ENCODE assay signal across 8 mouse cellular contexts in genomic region chr17:23803366-23804041, GRCm38 (mm10). TPM values are rescaled to one million over a fixed set of nuclear protein-coding genes. Genes with fewer than 3 reads are reported as not detected.
DNase-seq lines count a peak whose midpoint lies in the region; ATAC-seq and TF ChIP-seq lines count a peak whose summit lies in the region.

No protein-coding gene starts in this region.

- H3K4me1 ChIP-seq in embryonic facial prominence, embryonic 11.5 days (ENCODE audit: control insufficient read depth, insufficient read depth, low read length): no peaks in the 10 kb centered on the region
- H3K4me1 ChIP-seq in heart, embryonic 16.5 days (ENCODE audit: control insufficient read depth, insufficient read depth, low read length): peaks cover 24% of the 10 kb centered on the region

- H3K36me3 ChIP-seq in embryonic facial prominence, embryonic 11.5 days (replicated peaks; ENCODE audit: control insufficient read depth, insufficient read depth, low read depth, low read length): no peaks in the 10 kb centered on the region
- peaks cover 4% of the 10 kb centered on the region for H3K36me3 ChIP-seq in heart, embryonic 16.5 days (ENCODE audit: control insufficient read depth, insufficient read depth)
- H3K36me3 ChIP-seq in macrophage (ENCODE audit: inconsistent target): peaks cover 13% of the 10 kb centered on the region

- DNase-seq in MN1 (ENCODE audit: low spot score): peak; percentile 88
- DNase-seq in adrenal gland, postnatal 36 days: peak; percentile 84 to 93
- peak; percentile 93 for DNase-seq in embryonic facial prominence, embryonic 11.5 days (ENCODE audit: low spot score)
- peak; percentile 71 to 80 for DNase-seq in left cerebral cortex, adult 2 months (ENCODE audit: extremely low spot score in 1 of 2, low spot score in 2 of 2)
- peak; percentile 90 for DNase-seq in right cerebral cortex, postnatal 14 days

- intact Hi-C loops in left cerebral cortex, adult 2 months (cut with DNase I): loop anchor here (1.0 to 5.0 kb wide), 3 partner anchors 25 to 61 kb away; partner anchors contain the start of genes Flywch1 and Paqr4

- peaks cover 51% of the 10 kb centered on the region for H3K79me2 ChIP-seq in macrophage (ENCODE audit: inconsistent target)

- H3K27ac ChIP-seq in embryonic facial prominence, embryonic 11.5 days (replicated peaks; ENCODE audit: low read depth, low read length): peak overlapping the region; percentile 81
- peak overlapping the region; percentile 96 for H3K27ac ChIP-seq in heart, embryonic 16.5 days (ENCODE audit: low read length)
- peak overlapping the region; percentile 97 for H3K27ac ChIP-seq in left cerebral cortex, adult 2 months
- peak overlapping the region; percentile 59 for H3K27ac ChIP-seq in macrophage

- H3K9ac ChIP-seq in embryonic facial prominence, embryonic 11.5 days (replicated peaks; ENCODE audit: low read length): peak overlapping the region; percentile 95
- peak overlapping the region; percentile 92 for H3K9ac ChIP-seq in heart, embryonic 16.5 days (ENCODE audit: low read length)

- peak; percentile 45 for ATAC-seq in embryonic facial prominence, embryonic 11.5 days (replicated peaks; ENCODE audit: insufficient number of reproducible peaks, low FRiP score, low TSS enrichment, low read depth)
- ATAC-seq in heart, embryonic 16.5 days (replicated peaks; ENCODE audit: extremely low read depth, insufficient read depth, low FRiP score): peak; percentile 46
- no peak for ATAC-seq in inflammation-experienced regulatory T-cells, adult 6 months

- under 1% methylated on average over 45 of the region's 83 CpGs for WGBS in embryonic facial prominence, embryonic 11.5 days
- WGBS in heart, embryonic 16.5 days: under 1% methylated on average over 51 of the region's 83 CpGs
- 1% methylated on average over 70 of the region's 83 CpGs for WGBS in macrophage (ENCODE audit: missing documents)

- no peaks in the 10 kb centered on the region for H3K27me3 ChIP-seq in embryonic facial prominence, embryonic 11.5 days (ENCODE audit: control insufficient read depth, insufficient read depth, low read length)
- H3K27me3 ChIP-seq in heart, embryonic 16.5 days (ENCODE audit: control insufficient read depth, insufficient read depth, low read length): no peaks in the 10 kb centered on the region

- TF ChIP-seq CTCF in left cerebral cortex, adult 2 months (IDR thresholded peaks at IDR 0.05): no peak

- peak overlapping the region; percentile 55 for H3K4me2 ChIP-seq in embryonic facial prominence, embryonic 11.5 days (ENCODE audit: low read depth, low read length)
- H3K4me2 ChIP-seq in heart, embryonic 16.5 days (ENCODE audit: low read depth, low read length): peak overlapping the region; percentile 77

- H3K4me3 ChIP-seq in embryonic facial prominence, embryonic 11.5 days (ENCODE audit: low read depth, low read length): peak overlapping the region; percentile 97
- H3K4me3 ChIP-seq in heart, embryonic 16.5 days (ENCODE audit: low read length): peak overlapping the region; percentile 80
- H3K4me3 ChIP-seq in left cerebral cortex, adult 2 months: peak overlapping the region; percentile 94
- H3K4me3 ChIP-seq in macrophage (ENCODE audit: inconsistent target): peak overlapping the region; percentile 79

- H3K9me3 ChIP-seq in embryonic facial prominence, embryonic 11.5 days (replicated peaks; ENCODE audit: control insufficient read depth, low read length): no peaks in the 10 kb centered on the region
- H3K9me3 ChIP-seq in heart, embryonic 16.5 days (replicated peaks; ENCODE audit: control insufficient read depth, low read length): no peaks in the 10 kb centered on the region

RNA-seq across cellular contexts. Expression of gene Srrm2, which starts 13.2 kb away (rescaled TPM):
- 100 to 1,000 TPM; 435 to 589 TPM for total RNA-seq in adrenal gland, postnatal 36 days (2021)
- polyA plus RNA-seq in embryonic facial prominence, embryonic 11.5 days (2014; fragmentation: Nextera tagmentation; extraction: Ambion mirVana): 346 and 389 TPM in 2 replicates
- polyA plus RNA-seq in heart, embryonic 16.5 days (2015; fragmentation: Nextera tagmentation; extraction: Ambion mirVana): 311 and 314 TPM in 2 replicates
- total RNA-seq in left cerebral cortex, adult 2 months (2021): 100 to 1,000 TPM; 671 to 678 TPM
- 1,000 to 10,000 TPM; 1,122 to 2,103 (median 1,620) TPM for total RNA-seq in macrophage (2018; cell fraction: chromatin; rRNA removed)
- total RNA-seq in macrophage (2018; cell fraction: cytosol; rRNA removed): 100 to 1,000 TPM; 110 to 223 (median 170) TPM
- total RNA-seq in macrophage (2018; cell fraction: nucleus; rRNA removed): 1,000 to 10,000 TPM in 3 of 26 experiments, 100 to 1,000 TPM in 23; 508 to 1,461 (median 732) TPM
- 101 to 166 TPM (median 130 TPM) in 3 replicates for polyA plus RNA-seq in macrophage (2018)
- 100 to 1,000 TPM; 271 to 328 (median 302) TPM for polyA plus RNA-seq in inflammation-experienced regulatory T-cells, adult 6 months (2017; shearing (Covaris generic))

RNA-seq across cellular contexts. Expression of gene Flywch2, which starts 17.6 kb away (rescaled TPM):
- total RNA-seq in adrenal gland, postnatal 36 days (2021): 1 to 10 TPM; 6.9 to 8.8 TPM
- 35.4 and 45.5 TPM in 2 replicates for polyA plus RNA-seq in embryonic facial prominence, embryonic 11.5 days (2014; fragmentation: Nextera tagmentation; extraction: Ambion mirVana)
- 4.3 and 5.9 TPM in 2 replicates for polyA plus RNA-seq in heart, embryonic 16.5 days (2015; fragmentation: Nextera tagmentation; extraction: Ambion mirVana)
- total RNA-seq in left cerebral cortex, adult 2 months (2021): 10 to 100 TPM; 11.9 to 13.7 TPM
- not detected for total RNA-seq in macrophage (2018; cell fraction: chromatin; rRNA removed)
- total RNA-seq in macrophage (2018; cell fraction: cytosol; rRNA removed): 1 to 10 TPM in 13 of 26 experiments, under 1 TPM in 12, not detected in 1; 0.25 to 2.4 (median 1.1) TPM
- 1 to 10 TPM in 4 of 26 experiments, not detected in 22; 1.2 to 1.6 (median 1.3) TPM for total RNA-seq in macrophage (2018; cell fraction: nucleus; rRNA removed)
- polyA plus RNA-seq in macrophage (2018): 0.43 to 1.8 TPM in 2 of 3 replicates, not detected in the other
- polyA plus RNA-seq in inflammation-experienced regulatory T-cells, adult 6 months (2017; shearing (Covaris generic)): 1 to 10 TPM; 1.3 to 3.1 (median 2.3) TPM

RNA-seq across cellular contexts. Expression of gene Elob, which starts 25.4 kb away (rescaled TPM):
- 100 to 1,000 TPM; 400 to 416 TPM for total RNA-seq in adrenal gland, postnatal 36 days (2021)
- polyA plus RNA-seq in embryonic facial prominence, embryonic 11.5 days (2014; fragmentation: Nextera tagmentation; extraction: Ambion mirVana): 1,057 and 1,139 TPM in 2 replicates
- polyA plus RNA-seq in heart, embryonic 16.5 days (2015; fragmentation: Nextera tagmentation; extraction: Ambion mirVana): 812 and 839 TPM in 2 replicates
- 100 to 1,000 TPM; 337 to 365 TPM for total RNA-seq in left cerebral cortex, adult 2 months (2021)
- total RNA-seq in macrophage (2018; cell fraction: chromatin; rRNA removed): 10 to 100 TPM in 21 of 26 experiments, 1 to 10 TPM in 5; 4.0 to 76.4 (median 21.7) TPM
- total RNA-seq in macrophage (2018; cell fraction: cytosol; rRNA removed): 100 to 1,000 TPM; 251 to 388 (median 301) TPM
- 10 to 100 TPM; 20.3 to 73.8 (median 44.1) TPM for total RNA-seq in macrophage (2018; cell fraction: nucleus; rRNA removed)
- polyA plus RNA-seq in macrophage (2018): 177 to 422 TPM (median 330 TPM) in 3 replicates
- 100 to 1,000 TPM; 674 to 762 (median 707) TPM for polyA plus RNA-seq in inflammation-experienced regulatory T-cells, adult 6 months (2017; shearing (Covaris generic))

RNA-seq across cellular contexts. Expression of gene Flywch1, which starts 32.1 kb away (rescaled TPM):
- total RNA-seq in adrenal gland, postnatal 36 days (2021): 10 to 100 TPM; 60.2 to 61.4 TPM
- 88.3 and 103 TPM in 2 replicates for polyA plus RNA-seq in embryonic facial prominence, embryonic 11.5 days (2014; fragmentation: Nextera tagmentation; extraction: Ambion mirVana)
- polyA plus RNA-seq in heart, embryonic 16.5 days (2015; fragmentation: Nextera tagmentation; extraction: Ambion mirVana): 42.2 and 46.9 TPM in 2 replicates
- total RNA-seq in left cerebral cortex, adult 2 months (2021): 100 to 1,000 TPM; 425 to 428 TPM
- 10 to 100 TPM in 22 of 26 experiments, 1 to 10 TPM in 4; 6.0 to 36.5 (median 22.8) TPM for total RNA-seq in macrophage (2018; cell fraction: chromatin; rRNA removed)
- 10 to 100 TPM; 14.2 to 36.9 (median 23.3) TPM for total RNA-seq in macrophage (2018; cell fraction: cytosol; rRNA removed)
- total RNA-seq in macrophage (2018; cell fraction: nucleus; rRNA removed): 10 to 100 TPM in 24 of 26 experiments, 1 to 10 TPM in 2; 6.4 to 41.8 (median 26.3) TPM
- 15.5 to 20.8 TPM (median 19.7 TPM) in 3 replicates for polyA plus RNA-seq in macrophage (2018)
- polyA plus RNA-seq in inflammation-experienced regulatory T-cells, adult 6 months (2017; shearing (Covaris generic)): 10 to 100 TPM; 13.2 to 15.6 (median 13.7) TPM

RNA-seq across cellular contexts. Expression of gene Prss33, which starts 32.4 kb away (rescaled TPM):
- total RNA-seq in adrenal gland, postnatal 36 days (2021): not detected
- polyA plus RNA-seq in embryonic facial prominence, embryonic 11.5 days (2014; fragmentation: Nextera tagmentation; extraction: Ambion mirVana): 0.29 TPM in 1 of 2 replicates, not detected in the other
- polyA plus RNA-seq in heart, embryonic 16.5 days (2015; fragmentation: Nextera tagmentation; extraction: Ambion mirVana): not detected in 2 replicates
- not detected for total RNA-seq in left cerebral cortex, adult 2 months (2021)
- total RNA-seq in macrophage (2018; cell fraction: chromatin; rRNA removed): not detected
- not detected for total RNA-seq in macrophage (2018; cell fraction: cytosol; rRNA removed)
- not detected for total RNA-seq in macrophage (2018; cell fraction: nucleus; rRNA removed)
- polyA plus RNA-seq in macrophage (2018): not detected in 3 replicates
- polyA plus RNA-seq in inflammation-experienced regulatory T-cells, adult 6 months (2017; shearing (Covaris generic)): 1 to 10 TPM in 2 of 3 experiments, not detected in 1; 1.3 to 1.6 TPM
